Mouse (Mus musculus) cerebral cortex, adult 2 months (tissue): ENCODE data around the gene Keap1.

Experiments used
- WGBS: fragments of 180-500 bp; shearing (Covaris S2); methylation state at CpG from one replicate; pipeline ENCODE4 v1.1.7; 2018; 5-methylcytosine and 5-hydroxymethylcytosine counted together

Gene Keap1

GRCm38 (mm10) chr9:21264272-21264999 is 25.3 kb upstream of the Keap1 start:
- 22% methylated on average over 17 of the region's 17 CpGs for WGBS

GRCm38 (mm10) chr9:21261831-21262230 is 22.7 kb upstream of the Keap1 start:
- 76% methylated on average over 2 of the region's 2 CpGs for WGBS

- WGBS: 80% methylated on average over 6 of the region's 6 CpGs
These were observed 21.4 kb upstream of the Keap1 start for GRCm38 (mm10) chr9:21260491-21261040.

DNA sequence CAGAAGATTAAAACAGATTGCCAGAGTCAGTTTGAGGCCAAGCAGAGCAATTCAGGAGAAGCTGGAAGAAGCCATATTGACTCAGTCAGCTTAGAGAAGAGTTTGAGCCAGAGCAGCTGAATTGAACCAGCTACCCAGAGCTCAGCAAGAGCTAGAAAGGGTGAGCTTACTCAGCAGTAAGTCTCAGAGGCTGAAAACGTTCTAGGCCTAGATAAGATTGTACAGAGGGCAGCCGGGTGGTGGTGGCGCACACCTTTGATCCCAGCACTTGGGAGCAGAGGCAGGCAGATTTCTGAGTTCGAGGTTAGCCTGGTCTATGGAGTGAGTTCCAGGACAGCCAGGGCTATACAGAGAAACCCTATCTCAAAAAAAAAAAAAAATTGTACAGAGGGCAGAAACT is 17.2 kb upstream of the Keap1 start:
- 88% methylated on average over 4 of the region's 4 CpGs for WGBS

DNA sequence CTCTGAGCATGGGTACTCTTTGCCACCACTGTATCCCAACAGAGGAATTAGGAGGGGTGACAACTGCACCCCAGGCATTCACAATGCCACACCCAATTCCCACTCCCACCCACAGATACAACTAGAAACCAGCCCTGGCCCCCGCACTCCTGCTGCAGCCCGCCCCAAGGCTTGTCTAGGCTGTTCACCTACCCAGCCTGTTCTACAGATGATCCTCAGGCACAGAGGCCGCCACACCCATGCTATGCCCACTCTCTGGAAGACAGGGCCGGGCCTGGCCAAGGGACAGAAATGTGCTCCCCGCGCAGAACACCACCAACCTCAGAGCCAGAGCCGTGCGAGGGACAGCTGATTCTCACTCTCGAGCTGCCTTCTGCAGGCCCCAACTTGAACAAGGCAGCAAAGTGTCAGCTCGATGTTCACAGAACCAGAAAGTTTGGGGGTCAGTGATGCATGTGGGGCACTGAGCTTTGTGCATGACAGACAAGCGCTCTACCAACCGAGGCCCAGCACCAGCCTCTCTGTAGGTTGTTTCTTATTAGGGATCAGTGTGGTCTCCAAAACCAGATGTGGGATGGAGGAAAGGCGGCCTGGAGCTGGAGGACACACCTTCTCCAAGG is 12.1 kb upstream of the Keap1 start:
- 79% methylated on average over 13 of the region's 13 CpGs for WGBS

GRCm38 (mm10) chr9:21250509-21250908 is 11.3 kb upstream of the Keap1 start:
- 62% methylated on average over 2 of the region's 2 CpGs for WGBS

GRCm38 (mm10) chr9:21249629-21250508 is 10.7 kb upstream of the Keap1 start:
- 50% methylated on average over 17 of the region's 17 CpGs for WGBS

- WGBS: 5% methylated on average over 30 of the region's 30 CpGs
These were observed 9.2 kb upstream of the Keap1 start, which contains the start of gene S1pr5 for GRCm38 (mm10) chr9:21248326-21248725. Gene S1pr5 (minus strand): TSS chr9:21248443.

DNA sequence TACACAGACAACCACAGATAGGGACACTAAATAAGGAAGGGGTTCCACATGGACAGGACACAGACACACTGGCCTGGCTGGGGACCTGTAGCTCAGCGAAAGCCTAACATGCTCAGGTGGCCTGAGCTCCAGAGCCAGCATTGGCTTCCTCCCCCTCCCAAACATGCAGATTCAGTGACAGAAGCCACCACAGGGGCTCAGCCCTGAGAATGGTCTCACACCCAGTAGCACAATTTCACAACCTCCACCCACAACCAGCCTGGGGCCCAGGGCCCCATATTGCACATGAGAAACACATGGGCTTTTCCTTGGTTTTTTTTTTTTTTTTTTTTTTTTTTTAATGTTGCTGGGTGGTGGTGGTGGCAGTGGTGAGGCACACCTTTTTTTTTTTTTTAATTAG is 7.2 kb upstream of the Keap1 start:
- 89% methylated on average over 1 of the region's 1 CpGs for WGBS

DNA sequence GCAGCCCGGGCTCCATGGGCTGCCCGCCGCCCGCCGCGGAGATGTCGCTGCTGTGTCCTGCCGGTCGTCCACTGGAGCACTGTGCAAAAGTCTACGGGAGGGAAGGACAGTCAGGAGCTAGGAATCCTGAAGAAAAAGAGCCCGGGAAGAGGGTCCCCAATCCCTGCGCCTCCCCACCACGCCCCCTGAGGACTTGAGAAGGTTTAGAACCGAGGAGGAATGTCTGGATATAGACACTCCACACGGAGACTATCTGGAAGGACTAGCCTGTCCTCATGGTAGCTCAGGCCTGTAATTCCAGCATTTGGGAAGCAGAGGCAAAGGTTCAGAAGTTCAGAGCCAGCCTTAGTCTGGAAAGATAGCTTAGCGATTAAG is 5.9 kb upstream of the Keap1 start:
- WGBS: 5% methylated on average over 16 of the region's 16 CpGs

- WGBS: under 1% methylated on average over 71 of the region's 72 CpGs
These were observed 5.4 kb upstream of the Keap1 start for GRCm38 (mm10) chr9:21244428-21245112.

- 7% methylated on average over 42 of the region's 42 CpGs for WGBS
These were observed 4.8 kb upstream of the Keap1 start for GRCm38 (mm10) chr9:21243826-21244427.

- 2% methylated on average over 11 of the region's 11 CpGs for WGBS
These were observed 2.2 kb upstream of the Keap1 start for GRCm38 (mm10) chr9:21241343-21241742.

GRCm38 (mm10) chr9:21239465-21239848 is 296 bp upstream of the Keap1 start:
- 30% methylated on average over 4 of the region's 4 CpGs for WGBS

DNA sequence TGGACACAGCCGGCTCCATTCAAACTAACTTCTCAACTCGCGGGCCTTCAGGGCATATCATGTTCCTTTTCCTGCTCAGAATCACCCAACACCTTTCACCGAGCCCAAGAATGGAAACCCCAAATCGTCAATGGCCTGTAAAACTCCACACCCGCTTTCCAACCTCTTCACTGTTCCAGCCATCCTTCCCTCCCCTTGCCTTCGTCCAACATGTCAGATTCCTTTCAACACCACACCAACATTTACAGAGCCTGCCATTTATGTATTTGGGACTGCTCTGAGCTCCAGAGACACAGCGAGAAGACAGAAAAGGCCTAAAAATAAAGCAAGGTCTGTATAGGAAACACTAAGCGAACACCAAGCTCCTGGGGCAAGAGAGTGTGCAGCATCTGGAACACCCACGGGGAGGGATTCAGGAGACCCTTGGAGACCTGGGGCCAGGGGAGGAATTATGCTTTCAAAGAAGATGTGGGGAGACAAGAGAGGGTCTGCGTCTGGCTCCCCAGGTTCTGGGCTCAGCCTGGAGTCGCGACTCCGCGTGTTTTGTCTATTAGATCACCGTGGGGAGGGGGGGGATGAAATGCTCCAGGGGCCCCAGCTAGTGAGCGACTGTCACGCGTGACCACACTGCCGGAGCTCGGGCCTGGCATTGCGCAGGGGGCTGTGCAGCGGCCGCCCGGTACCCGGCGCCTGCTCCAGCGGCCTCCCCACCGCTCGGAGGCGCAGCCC is 993 bp downstream of the Keap1 start:
- under 1% methylated on average over 31 of the region's 31 CpGs for WGBS

DNA sequence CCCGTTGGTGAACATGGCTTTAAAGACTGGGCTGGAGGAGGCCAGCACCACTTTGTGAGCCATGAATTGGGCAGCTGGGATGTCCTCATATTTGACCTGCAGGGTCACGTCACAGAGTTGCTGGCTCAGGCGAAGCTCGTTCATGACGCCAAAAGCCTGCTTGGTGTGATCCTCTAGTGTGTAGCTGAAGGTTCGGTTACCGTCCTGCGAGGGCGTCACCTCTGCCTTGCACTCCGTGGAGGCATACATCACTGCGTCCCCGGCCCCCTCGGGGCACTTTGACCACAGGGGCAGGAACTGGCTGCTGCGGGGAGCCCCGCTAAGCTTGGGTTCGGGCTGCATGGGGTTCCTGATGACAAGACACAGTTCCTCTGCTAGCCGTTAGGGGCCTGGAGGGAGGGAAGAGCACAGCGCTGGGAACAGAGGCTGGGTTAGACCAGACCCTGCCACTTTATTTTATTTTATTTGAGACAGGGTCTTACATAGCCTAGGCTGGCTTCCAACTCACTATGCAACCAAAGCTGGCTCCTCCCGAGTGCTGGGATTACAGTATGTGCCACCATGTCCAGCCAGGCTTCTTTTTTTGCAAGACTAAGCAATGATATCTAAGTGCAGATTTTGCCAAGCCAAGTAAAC is 1.7 kb downstream of the Keap1 start:
- 19% methylated on average over 19 of the region's 19 CpGs for WGBS

- 71% methylated on average over 25 of the region's 25 CpGs for WGBS
These were observed 2.2 kb downstream of the Keap1 start for GRCm38 (mm10) chr9:21236991-21237367.

- 83% methylated on average over 4 of the region's 4 CpGs for WGBS
These were observed 3.8 kb downstream of the Keap1 start for GRCm38 (mm10) chr9:21235341-21235740.

GRCm38 (mm10) chr9:21233805-21234204 is 5.4 kb downstream of the Keap1 start:
- 89% methylated on average over 28 of the region's 28 CpGs for WGBS

GRCm38 (mm10) chr9:21233366-21233765 is 5.8 kb downstream of the Keap1 start:
- 92% methylated on average over 29 of the region's 29 CpGs for WGBS
